Mouse (Mus musculus): Measurements from ENCODE around the gene Lrrn2.

- TF ChIP-seq CTCF (IDR thresholded peaks at IDR 0.05; ENCODE audit: low read depth, low read length) = no peak
- TF ChIP-seq POLR2A (IDR thresholded peaks at IDR 0.05; ENCODE audit: borderline replicate concordance, low read depth, low read length) = no peak
Measured at GRCm38 (mm10) chr1:132918117-132918680, 38.1 kb downstream of the Lrrn2 start.
